Mouse (Mus musculus) intestine, postnatal 0 days (tissue): ENCODE data around the gene Gigyf1. TPM values are rescaled to one million over a fixed set of nuclear protein-coding genes. Genes with fewer than 3 reads are reported as not detected.
A peak's percentile ranks its signal among the peaks of the same experiment; 100 is the strongest.

Source experiments
- ATAC-seq: fragments of 200-750 bp; cut with Nextera tagmentation; 2 replicates; pipeline ENCODE4 v1.8.0; 2017; ENCODE audit warnings: mild to moderate bottlenecking, moderate TSS enrichment, moderate library complexity
- H3K27ac ChIP-seq: fragments of 300-500 bp; sonication (generic); 2 replicates; pipeline ENCODE4 v1.5.1; 2014; ENCODE audit warnings: mild to moderate bottlenecking, low read depth, low read length, moderate library complexity
- H3K27me3 ChIP-seq: fragments of 300-500 bp; sonication (generic); replicated peaks from 2 replicates; pipeline ENCODE4 v1.6.1; 2014; ENCODE audit warnings: low read length, mixed read lengths; ENCODE audit not compliant: control insufficient read depth, insufficient read depth
- H3K36me3 ChIP-seq: fragments of 300-500 bp; sonication (generic); 2 replicates; pipeline ENCODE4 v1.6.1; 2014; ENCODE audit warnings: mild to moderate bottlenecking, moderate library complexity; ENCODE audit not compliant: control insufficient read depth, insufficient read depth
- H3K4me1 ChIP-seq: fragments of 300-500 bp; sonication (generic); replicated peaks from 2 replicates; pipeline ENCODE4 v1.6.1; 2014; ENCODE audit warnings: antibody characterized with exemption, low read length, mixed read lengths; ENCODE audit not compliant: control insufficient read depth, insufficient read depth
- H3K4me2 ChIP-seq: fragments of 300-500 bp; sonication (generic); replicated peaks from 2 replicates; pipeline ENCODE4 v1.6.1; 2014; ENCODE audit warnings: low read depth, mild to moderate bottlenecking, moderate library complexity
- H3K4me3 ChIP-seq: fragments of 300-500 bp; sonication (generic); 2 replicates; pipeline ENCODE4 v1.5.1; 2014; ENCODE audit warnings: low read depth, low read length
- H3K9ac ChIP-seq: fragments of 300-500 bp; sonication (generic); 2 replicates; pipeline ENCODE4 v1.6.1; 2014; ENCODE audit warnings: mild to moderate bottlenecking, low read depth, low read length
- H3K9me3 ChIP-seq: fragments of 300-500 bp; sonication (generic); 2 replicates; pipeline ENCODE4 v1.6.1; 2016; ENCODE audit warnings: mixed run types; ENCODE audit not compliant: control insufficient read depth
- CTCF ChIP-seq: sonication (generic); IDR thresholded peaks from 2 replicates; pipeline ENCODE4 v1.5.1; 2016; ENCODE audit warnings: low read depth, mild to moderate bottlenecking, control low read depth, antibody characterized with exemption, moderate library complexity
- WGBS: fragments of 180-500 bp; shearing (Covaris S2); extraction: QIAGEN DNeasy Blood & Tissue Kit; methylation state at CpG from one replicate; pipeline ENCODE4 v1.1.7; 2014; 5-methylcytosine and 5-hydroxymethylcytosine counted together
- polyA plus RNA-seq: library from polyadenylated mRNA; unstranded; fragments of >200 nt; fragmentation: Nextera tagmentation; extraction: Ambion mirVana; gene quantifications from 2 replicates; pipeline ENCODE4 v1.2.1, GENCODE M21; 2015

Gene Gigyf1
- polyA plus RNA-seq, 1 experiment from 2014 or later = 4.7 TPM

- no peak for TF ChIP-seq CTCF
Observed at GRCm38 (mm10) chr5:137544926-137545325, 26.6 kb downstream of the Gigyf1 start.

GRCm38 (mm10) chr5:137545596-137545995 is 27.2 kb downstream of the Gigyf1 start:
- H3K27ac ChIP-seq = no peak overlapping the region
- no peak for TF ChIP-seq CTCF
- 73% methylated on average over 4 of the region's 4 CpGs for WGBS
- no peaks in the 10 kb centered on the region for H3K9me3 ChIP-seq
- no peak overlapping the region for H3K4me2 ChIP-seq
- H3K9ac ChIP-seq = no peak overlapping the region
- no peaks in the 10 kb centered on the region for H3K27me3 ChIP-seq
- H3K4me1 ChIP-seq = no peaks in the 10 kb centered on the region
- H3K4me3 ChIP-seq = no peak overlapping the region
- no peaks in the 10 kb centered on the region for H3K36me3 ChIP-seq
- ATAC-seq = no peak

More at GRCm38 (mm10) chr5:137544926-137545325, 26.6 kb downstream of the Gigyf1 start:
- no peaks in the 10 kb centered on the region for H3K9me3 ChIP-seq
- no peak overlapping the region for H3K4me2 ChIP-seq
- no peak for ATAC-seq
- 60% methylated on average over 6 of the region's 6 CpGs for WGBS
- no peak overlapping the region for H3K27ac ChIP-seq
- no peaks in the 10 kb centered on the region for H3K27me3 ChIP-seq
- no peak overlapping the region for H3K9ac ChIP-seq
- no peaks in the 10 kb centered on the region for H3K4me1 ChIP-seq
- no peak overlapping the region for H3K4me3 ChIP-seq
- no peaks in the 10 kb centered on the region for H3K36me3 ChIP-seq

- 72% methylated on average over 2 of the region's 2 CpGs for WGBS
- Histone ChIP-seq H3K9ac (no peak overlapping the region), H3K36me3 (no peaks in the 10 kb centered on the region), H3K9me3 (no peaks in the 10 kb centered on the region), H3K4me3 (no peak overlapping the region), H3K4me2 (no peak overlapping the region), H3K4me1 (no peaks in the 10 kb centered on the region), H3K27ac (no peak overlapping the region), H3K27me3 (peaks cover 15% of the 10 kb centered on the region; the same call in 1 of the 2 replicates)
- no peak for ATAC-seq
- no peak for TF ChIP-seq CTCF
Observed at GRCm38 (mm10) chr5:137549840-137550239, 31.5 kb downstream of the Gigyf1 start.

GRCm38 (mm10) chr5:137551119-137551518 is 32.8 kb downstream of the Gigyf1 start:
- no peak for ATAC-seq
- no peak overlapping the region for H3K4me3 ChIP-seq
- no peaks in the 10 kb centered on the region for H3K36me3 ChIP-seq
- peak; percentile 62 for TF ChIP-seq CTCF
- H3K9me3 ChIP-seq = no peaks in the 10 kb centered on the region
- H3K4me2 ChIP-seq = no peak overlapping the region
- no peaks in the 10 kb centered on the region for H3K4me1 ChIP-seq
- no peak overlapping the region for H3K27ac ChIP-seq
- WGBS = 58% methylated on average over 5 of the region's 5 CpGs
- no peak overlapping the region for H3K9ac ChIP-seq
- H3K27me3 ChIP-seq = peaks cover 15% of the 10 kb centered on the region; the same call in 1 of the 2 replicates

- Histone ChIP-seq H3K4me2 (peak overlapping the region; percentile 42), H3K4me3 (no peak overlapping the region), H3K27ac (no peak overlapping the region), H3K9ac (no peak overlapping the region), H3K4me1 (no peaks in the 10 kb centered on the region), H3K36me3 (no peaks in the 10 kb centered on the region), H3K27me3 (peaks cover 15% of the 10 kb centered on the region; the same call in 1 of the 2 replicates), H3K9me3 (no peaks in the 10 kb centered on the region)
- no peak for ATAC-seq
- WGBS = 23% methylated on average over 6 of the region's 6 CpGs
- no peak for TF ChIP-seq CTCF
Observed at GRCm38 (mm10) chr5:137553000-137553399, 34.7 kb downstream of the Gigyf1 start.

GRCm38 (mm10) chr5:137553411-137553837 is 35.1 kb downstream of the Gigyf1 start, which contains the start of gene Actl6b:
Gene Actl6b, plus strand, starts transcription at chr5:137553517.
- under 1% methylated on average over 37 of the region's 37 CpGs for WGBS
- ATAC-seq = peak; percentile 67
- H3K27me3 ChIP-seq = peaks cover 15% of the 10 kb centered on the region; the same call in 1 of the 2 replicates

More at GRCm38 (mm10) chr5:137553411-137553837, 35.1 kb downstream of the Gigyf1 start, which contains the start of gene Actl6b:
- Histone ChIP-seq H3K27ac (no peak within 1 kb of the TSS), H3K9me3 (no peaks in the 10 kb centered on the region), H3K4me2 (peak within 1 kb of the TSS; percentile 42), H3K36me3 (no peaks in the 10 kb centered on the region), H3K4me3 (no peak within 1 kb of the TSS), H3K9ac (no peak within 1 kb of the TSS), H3K4me1 (no peaks in the 10 kb centered on the region)
- no peak for TF ChIP-seq CTCF
